Mouse (Mus musculus): ENCODE data around the gene Peli1.

Peli1 gene

GRCm38 (mm10) chr11:21194851-21195250, 103.8 kb downstream of the Peli1 start:
- no peak for DNase-seq (ENCODE audit: low spot score)
